Mouse (Mus musculus): ENCODE measurements around the gene Vipr1. TPM values are rescaled to one million over a fixed set of nuclear protein-coding genes. Genes with fewer than 3 reads are reported as not detected.

The Vipr1 gene
- polyA plus RNA-seq, 1 experiment = not detected

- no peak for TF ChIP-seq TAL1 (IDR thresholded peaks at IDR 0.05; ENCODE audit: low read length)
- TF ChIP-seq GATA1 (IDR thresholded peaks at IDR 0.05; ENCODE audit: low read length) = no peak; the same call in 1 of the 2 replicates
- Histone ChIP-seq H3K4me1 (ENCODE audit: control insufficient read depth) (peaks cover 70% of the 10 kb centered on the region), H3K36me3 (ENCODE audit: control insufficient read depth) (no peaks in the 10 kb centered on the region), H3K4me3 (replicated peaks) (peak within 1 kb of the TSS; percentile 92), H3K9me3 (ENCODE audit: control insufficient read depth, low read length) (no peaks in the 10 kb centered on the region), H3K27me3 (ENCODE audit: control insufficient read depth) (no peaks in the 10 kb centered on the region)
Observed at GRCm38 (mm10) chr9:121704646-121705625, 62.4 kb downstream of the Vipr1 start, which contains the start of gene Sec22c. Gene Sec22c (minus strand): TSS chr9:121705490.

- Histone ChIP-seq H3K4me3 (replicated peaks) (peak overlapping the region; percentile 92), H3K9me3 (ENCODE audit: control insufficient read depth, low read length) (no peaks in the 10 kb centered on the region), H3K27me3 (ENCODE audit: control insufficient read depth) (no peaks in the 10 kb centered on the region), H3K36me3 (ENCODE audit: control insufficient read depth) (no peaks in the 10 kb centered on the region), H3K4me1 (ENCODE audit: control insufficient read depth) (peaks cover 78% of the 10 kb centered on the region)
- TF ChIP-seq TAL1 (IDR thresholded peaks at IDR 0.05; ENCODE audit: low read length) (no peak), GATA1 (IDR thresholded peaks at IDR 0.05; ENCODE audit: low read length) (no peak)
Observed at GRCm38 (mm10) chr9:121706029-121706675, 63.6 kb downstream of the Vipr1 start.

GRCm38 (mm10) chr9:121707801-121708200 lies 65.3 kb downstream of the Vipr1 start:
- Histone ChIP-seq H3K27me3 (ENCODE audit: control insufficient read depth) (no peaks in the 10 kb centered on the region), H3K4me3 (replicated peaks) (no peak overlapping the region), H3K9me3 (ENCODE audit: control insufficient read depth, low read length) (no peaks in the 10 kb centered on the region), H3K4me1 (ENCODE audit: control insufficient read depth) (peaks cover 89% of the 10 kb centered on the region), H3K36me3 (ENCODE audit: control insufficient read depth) (peaks cover 15% of the 10 kb centered on the region)
- TF ChIP-seq TAL1 (IDR thresholded peaks at IDR 0.05; ENCODE audit: low read length) (no peak), GATA1 (IDR thresholded peaks at IDR 0.05; ENCODE audit: low read length) (no peak)

GRCm38 (mm10) chr9:121708506-121709486 lies 66.3 kb downstream of the Vipr1 start:
- Histone ChIP-seq H3K9me3 (ENCODE audit: control insufficient read depth, low read length) (no peaks in the 10 kb centered on the region), H3K27me3 (ENCODE audit: control insufficient read depth) (no peaks in the 10 kb centered on the region), H3K4me3 (replicated peaks) (no peak overlapping the region), H3K36me3 (ENCODE audit: control insufficient read depth) (peaks cover 25% of the 10 kb centered on the region), H3K4me1 (ENCODE audit: control insufficient read depth) (peaks cover 81% of the 10 kb centered on the region)
- TF ChIP-seq GATA1 (IDR thresholded peaks at IDR 0.05; ENCODE audit: low read length) (no peak), TAL1 (IDR thresholded peaks at IDR 0.05; ENCODE audit: low read length) (no peak)

- Histone ChIP-seq H3K4me1 (ENCODE audit: control insufficient read depth) (peaks cover 69% of the 10 kb centered on the region), H3K27me3 (ENCODE audit: control insufficient read depth) (no peaks in the 10 kb centered on the region), H3K36me3 (ENCODE audit: control insufficient read depth) (peaks cover 27% of the 10 kb centered on the region), H3K4me3 (replicated peaks) (peak within 1 kb of the TSS; percentile 93), H3K9me3 (ENCODE audit: control insufficient read depth, low read length) (no peaks in the 10 kb centered on the region)
- TF ChIP-seq GATA1 (IDR thresholded peaks at IDR 0.05; ENCODE audit: low read length) (no peak), TAL1 (IDR thresholded peaks at IDR 0.05; ENCODE audit: low read length) (no peak)
Observed at GRCm38 (mm10) chr9:121709898-121710583, 67.5 kb downstream of the Vipr1 start, which contains the start of gene Ss18l2. Gene Ss18l2 (plus strand): TSS chr9:121710329.

GRCm38 (mm10) chr9:121710584-121710975 lies 68.1 kb downstream of the Vipr1 start:
- Histone ChIP-seq H3K4me1 (ENCODE audit: control insufficient read depth) (peaks cover 63% of the 10 kb centered on the region), H3K9me3 (ENCODE audit: control insufficient read depth, low read length) (no peaks in the 10 kb centered on the region)

GRCm38 (mm10) chr9:121717048-121717447 lies 74.5 kb downstream of the Vipr1 start:
- H3K4me1 ChIP-seq (ENCODE audit: control insufficient read depth) = peaks cover 42% of the 10 kb centered on the region
- peaks cover 2% of the 10 kb centered on the region; the same call in 1 of the 2 replicates for H3K9me3 ChIP-seq (ENCODE audit: control insufficient read depth, low read length)
- no peak overlapping the region for H3K4me3 ChIP-seq (replicated peaks)
- no peak for TF ChIP-seq TAL1 (IDR thresholded peaks at IDR 0.05; ENCODE audit: low read length)
- TF ChIP-seq GATA1 (IDR thresholded peaks at IDR 0.05; ENCODE audit: low read length) = no peak
- H3K27me3 ChIP-seq (ENCODE audit: control insufficient read depth) = no peaks in the 10 kb centered on the region
- H3K36me3 ChIP-seq (ENCODE audit: control insufficient read depth) = peaks cover 30% of the 10 kb centered on the region

More at GRCm38 (mm10) chr9:121710584-121710975, 68.1 kb downstream of the Vipr1 start:
- TF ChIP-seq GATA1 (IDR thresholded peaks at IDR 0.05; ENCODE audit: low read length) (no peak), TAL1 (IDR thresholded peaks at IDR 0.05; ENCODE audit: low read length) (no peak)
- H3K4me3 ChIP-seq (replicated peaks) = peak overlapping the region; percentile 93
- H3K27me3 ChIP-seq (ENCODE audit: control insufficient read depth) = no peaks in the 10 kb centered on the region
- H3K36me3 ChIP-seq (ENCODE audit: control insufficient read depth) = peaks cover 27% of the 10 kb centered on the region

All from erythroblast, embryonic 14.5 days (primary cell).